9 mouse cellular contexts compared by ENCODE assay signal in genomic region chr7:132720562-132720961, GRCm38 (mm10).
DNase-seq lines count a peak whose midpoint lies in the region; ATAC-seq lines count a peak whose summit lies in the region.
"Had no signal": no experiment of that assay in that cellular context is flagged by ENCODE, and none has a peak within 500 bp of the region (broad histone marks: within the 10 kb centered on the region; RNA-seq: fewer than 3 reads in every experiment).

No protein-coding gene starts in this region.

- H3K36me3 ChIP-seq in liver, embryonic 13.5 days = peaks cover 60% of the 10 kb centered on the region
- no peaks in the 10 kb centered on the region; the same call in 1 of the 2 replicates for H3K36me3 ChIP-seq in liver, embryonic 11.5 days (ENCODE audit: control insufficient read depth, insufficient read depth, low read length)
- peaks cover 2% of the 10 kb centered on the region for H3K36me3 ChIP-seq in forebrain, embryonic 14.5 days (ENCODE audit: control insufficient read depth, insufficient read depth, low read length)
- H3K36me3 ChIP-seq: heart, embryonic 15.5 days had no signal

- no peak for DNase-seq in liver, embryonic 13.5 days
- DNase-seq in liver, embryonic 11.5 days (ENCODE audit: low spot score) = no peak
- peak; percentile 78 to 79 for DNase-seq in cerebellum, adult 18-20 months
- DNase-seq in forebrain, embryonic 14.5 days (ENCODE audit: low spot score) = peak; percentile 66
- DNase-seq in right cerebral cortex, postnatal 14 days = peak; percentile 55
- DNase-seq: thymus, adult 2 months had no signal

- no peak for ATAC-seq in liver, embryonic 13.5 days (ENCODE audit: low read depth)
- no peak for ATAC-seq in liver, embryonic 11.5 days (replicated peaks; ENCODE audit: low FRiP score)
- peak; percentile 81 for ATAC-seq in forebrain, embryonic 14.5 days
- no peak for ATAC-seq in monocyte, adult 5-6 weeks (replicated peaks; ENCODE audit: insufficient number of reproducible peaks, low FRiP score, low TSS enrichment, poor library complexity, severe bottlenecking)
- no peak for ATAC-seq in activated CD4-positive, CD25-positive, alpha-beta regulatory T cell, adult 4 months

- no peak overlapping the region for H3K9ac ChIP-seq in liver, embryonic 13.5 days
- H3K9ac ChIP-seq in liver, embryonic 11.5 days (ENCODE audit: low read depth, low read length) = no peak overlapping the region
- H3K9ac ChIP-seq in forebrain, embryonic 14.5 days (ENCODE audit: low read length) = no peak overlapping the region
- H3K9ac ChIP-seq: heart, embryonic 15.5 days had no signal

- WGBS in liver, embryonic 13.5 days (ENCODE audit: insufficient replicate concordance) = 78% methylated on average over 8 of the region's 8 CpGs
- WGBS in liver, embryonic 11.5 days = 86% methylated on average over 8 of the region's 8 CpGs
- WGBS in forebrain, embryonic 14.5 days = 64% methylated on average over 8 of the region's 8 CpGs

- H3K27ac ChIP-seq in liver, embryonic 13.5 days = peak overlapping the region; percentile 37
- no peak overlapping the region for H3K27ac ChIP-seq in liver, embryonic 11.5 days (ENCODE audit: low read depth, low read length)
- H3K27ac ChIP-seq in forebrain, embryonic 14.5 days (ENCODE audit: low read depth, low read length) = peak overlapping the region; percentile 52; the same call in 1 of the 2 replicates
- H3K27ac ChIP-seq: heart, embryonic 15.5 days had no signal

- no peak overlapping the region for H3K4me2 ChIP-seq in liver, embryonic 13.5 days
- no peak overlapping the region for H3K4me2 ChIP-seq in liver, embryonic 11.5 days
- H3K4me2 ChIP-seq in forebrain, embryonic 14.5 days (ENCODE audit: low read length) = no peak overlapping the region
- H3K4me2 ChIP-seq: heart, embryonic 15.5 days had no signal

- H3K4me3 ChIP-seq in liver, embryonic 13.5 days (replicated peaks) = no peak overlapping the region
- no peak overlapping the region for H3K4me3 ChIP-seq in liver, embryonic 11.5 days (ENCODE audit: low read depth, low read length)
- no peak overlapping the region for H3K4me3 ChIP-seq in forebrain, embryonic 14.5 days (ENCODE audit: low read depth, low read length)
- H3K4me3 ChIP-seq: heart, embryonic 15.5 days had no signal

- H3K27me3 ChIP-seq in liver, embryonic 13.5 days = no peaks in the 10 kb centered on the region
- no peaks in the 10 kb centered on the region for H3K27me3 ChIP-seq in liver, embryonic 11.5 days (replicated peaks; ENCODE audit: control insufficient read depth, insufficient read depth, low read length)
- no peaks in the 10 kb centered on the region for H3K27me3 ChIP-seq in forebrain, embryonic 14.5 days (replicated peaks; ENCODE audit: control insufficient read depth, insufficient read depth, low read length)
- H3K27me3 ChIP-seq: heart, embryonic 15.5 days had no signal

- H3K9me3 ChIP-seq in liver, embryonic 13.5 days (replicated peaks) = no peaks in the 10 kb centered on the region
- no peaks in the 10 kb centered on the region for H3K9me3 ChIP-seq in liver, embryonic 11.5 days (ENCODE audit: control insufficient read depth, low read length)
- H3K9me3 ChIP-seq in forebrain, embryonic 14.5 days (replicated peaks; ENCODE audit: control insufficient read depth, low read length) = no peaks in the 10 kb centered on the region
- H3K9me3 ChIP-seq: heart, embryonic 15.5 days had no signal

- H3K4me1 ChIP-seq in liver, embryonic 13.5 days (replicated peaks) = peaks cover 75% of the 10 kb centered on the region
- peaks cover 39% of the 10 kb centered on the region for H3K4me1 ChIP-seq in liver, embryonic 11.5 days (replicated peaks; ENCODE audit: control insufficient read depth, insufficient read depth, low read length)
- peaks cover 16% of the 10 kb centered on the region for H3K4me1 ChIP-seq in forebrain, embryonic 14.5 days (ENCODE audit: control insufficient read depth, insufficient read depth, low read length)

Comparison
In these comparisons a context has a peak if more than half of its experiments do, and no peak if none do; other contexts are left out.
1. DNase-seq: peak in cerebellum, adult 18-20 months (2 of 2), forebrain, embryonic 14.5 days (single experiment) and right cerebral cortex, postnatal 14 days (single experiment); none in liver, embryonic 13.5 days (single experiment) and liver, embryonic 11.5 days (single experiment).